Mouse (Mus musculus): ENCODE results near the gene Golga1.

The Golga1 gene

DNA sequence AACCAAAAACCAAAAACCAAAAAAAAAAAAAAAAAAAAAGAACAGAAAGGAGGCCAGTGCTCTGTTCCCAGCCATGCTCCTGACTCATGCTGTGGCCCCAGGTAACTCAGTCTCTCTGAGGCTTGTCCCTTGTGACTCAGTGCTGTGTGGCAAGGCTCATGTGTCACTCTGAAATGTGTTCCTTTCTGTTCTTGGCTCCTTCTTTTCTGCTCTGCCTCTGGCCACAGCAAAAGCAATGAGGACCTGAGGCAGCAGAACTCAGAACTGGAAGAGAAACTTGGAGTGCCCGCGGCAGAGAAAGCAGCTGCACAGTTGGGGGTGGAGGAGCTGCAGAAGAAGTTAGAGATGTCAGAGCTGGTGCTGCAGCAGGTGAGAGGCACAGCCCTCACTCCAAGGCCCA is 91.2 kb downstream of the Golga1 start:
- DNase-seq: no peak

DNA sequence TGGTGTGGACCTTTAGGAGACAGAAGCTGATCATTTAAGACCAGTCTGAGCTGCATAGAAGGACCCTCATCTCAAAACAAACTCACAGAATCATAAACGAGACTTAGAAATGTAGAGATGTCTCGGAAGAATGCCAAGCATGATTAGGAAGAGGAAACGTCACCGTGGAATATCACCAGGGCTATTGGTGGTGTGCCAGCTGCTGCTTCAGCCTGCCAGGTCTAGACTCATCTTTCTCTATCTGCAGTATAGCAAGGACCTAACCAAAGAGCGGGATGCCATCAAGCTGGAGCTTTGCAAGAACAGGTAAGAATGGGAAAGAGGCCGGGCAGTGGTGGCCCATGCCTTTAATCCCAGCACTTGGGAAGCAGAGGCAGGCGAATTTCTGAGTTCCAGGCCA is 91.6 kb downstream of the Golga1 start:
- DNase-seq: peak in 1 of 2 experiments; percentile 33

DNA sequence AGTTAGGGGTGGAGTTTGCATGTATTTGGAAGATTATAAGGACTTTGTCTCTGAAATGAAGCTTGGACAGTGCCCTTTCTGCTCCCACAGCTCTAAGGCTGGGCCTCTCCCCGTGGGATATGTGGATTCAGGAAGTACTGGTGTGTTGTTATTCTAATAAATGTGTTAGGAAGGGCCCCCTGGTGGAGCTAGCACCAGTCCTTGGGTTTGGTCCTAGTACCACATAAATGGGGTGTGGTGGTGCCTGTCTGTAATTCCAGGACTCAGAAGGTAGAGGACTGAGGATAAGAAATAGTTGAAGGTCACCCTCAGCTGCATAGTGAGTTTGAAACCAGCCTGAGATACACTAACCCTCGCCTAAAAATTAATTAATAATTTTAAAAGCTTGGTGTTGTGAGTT is 92.1 kb downstream of the Golga1 start:
- peak in 1 of 2 experiments; percentile 11 for DNase-seq

DNA sequence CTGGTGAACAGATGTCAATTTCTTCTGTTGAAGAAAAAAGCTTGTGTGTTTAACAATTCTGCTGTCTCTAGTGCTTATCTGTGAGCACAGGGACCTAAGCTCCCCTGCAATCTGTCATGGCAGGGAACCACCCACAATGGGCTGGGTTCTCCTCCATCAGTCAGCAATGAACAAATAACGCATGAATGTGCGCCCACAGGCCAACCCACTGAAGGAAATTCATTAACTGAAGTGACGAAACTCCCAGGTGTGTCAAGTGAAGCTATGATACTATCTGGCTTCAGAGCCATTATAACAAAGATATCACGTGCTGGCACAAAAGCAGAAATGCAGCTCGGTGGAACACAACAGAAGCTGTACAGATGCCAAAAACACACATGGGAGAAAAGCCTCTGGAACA is 95.3 kb downstream of the Golga1 start:
- DNase-seq: no peak

DNA sequence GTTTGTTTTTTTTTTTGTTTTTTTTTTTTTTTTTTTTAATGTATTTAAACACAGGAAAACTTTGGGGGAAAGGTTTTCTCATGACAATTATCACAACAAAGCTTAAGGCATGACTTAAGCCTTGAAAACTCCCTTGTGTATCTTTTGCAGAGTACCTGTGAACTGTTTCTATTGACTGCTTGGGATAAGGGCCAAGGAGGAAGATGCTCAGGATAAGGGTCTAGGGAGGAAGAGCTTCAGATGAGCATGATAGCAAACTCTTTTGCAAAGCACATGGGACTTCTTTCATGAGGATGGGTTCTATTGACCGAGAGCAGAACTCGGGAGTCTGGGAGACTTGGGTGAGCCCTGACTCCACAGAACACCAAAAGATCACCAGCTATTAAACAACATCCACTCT is 95.7 kb downstream of the Golga1 start:
- DNase-seq: no peak
